Mouse (Mus musculus) colon, adult 2 months (tissue): ENCODE results near the gene Gm3618. TPM values are rescaled to one million over a fixed set of nuclear protein-coding genes. Genes with fewer than 3 reads are reported as not detected.

Experiments
- polyA plus RNA-seq: library from polyadenylated mRNA; depleted of rRNA; stranded (reverse); fragments of >200 nt; gene quantifications from 2 replicates; pipeline ENCODE4 v1.2.3, GENCODE M21; 2012; rRNA removed

Gene Gm3618
- polyA plus RNA-seq: not detected in 2 replicates

DNA sequence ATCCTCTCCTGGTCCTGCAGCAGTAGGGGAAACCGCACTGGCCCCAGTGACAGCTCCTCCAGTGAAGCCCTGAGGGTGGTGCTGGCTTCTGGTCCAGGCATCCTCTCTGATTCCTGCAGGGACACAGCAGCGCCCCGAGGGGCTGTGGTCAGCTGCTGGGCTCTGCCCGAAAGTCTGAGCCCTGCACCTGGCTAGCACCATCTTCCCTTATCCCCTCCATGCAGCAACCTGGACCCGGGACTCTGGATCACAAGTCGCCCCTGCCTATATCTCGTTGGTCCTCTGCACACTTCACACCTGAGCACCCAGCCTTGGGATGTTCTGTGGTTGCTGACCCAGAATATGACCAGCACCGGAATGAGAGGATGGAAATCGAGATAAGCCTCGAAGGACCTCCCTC lies at the start of gene Gm3618:
Gene Gm3618, minus strand, starts transcription at position 101 of the 400 bp plus-strand sequence.

DNA sequence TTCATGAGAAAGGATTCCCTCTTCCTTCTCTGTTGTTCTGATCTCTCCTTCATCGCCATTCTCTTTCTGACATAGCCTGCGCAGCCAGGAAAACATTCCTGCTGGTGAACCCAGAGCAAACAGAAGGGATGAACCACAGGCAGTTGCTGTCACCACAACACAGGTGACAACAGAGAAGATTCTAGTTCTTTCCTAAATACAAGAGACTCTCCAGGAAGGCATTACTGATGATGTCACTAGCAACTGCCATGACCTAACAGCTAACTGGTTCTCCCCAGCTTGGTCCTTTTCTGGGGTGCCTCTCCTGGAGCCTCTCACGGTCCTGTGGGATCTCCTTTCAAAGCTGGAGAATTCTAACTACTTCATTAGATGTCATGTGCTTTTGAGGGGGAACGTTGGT lies 46.7 kb upstream of the Gm3618 start, which contains the start of gene Gm16440:
Gene Gm16440, minus strand, starts transcription at position 101 of the 400 bp plus-strand sequence.

DNA sequence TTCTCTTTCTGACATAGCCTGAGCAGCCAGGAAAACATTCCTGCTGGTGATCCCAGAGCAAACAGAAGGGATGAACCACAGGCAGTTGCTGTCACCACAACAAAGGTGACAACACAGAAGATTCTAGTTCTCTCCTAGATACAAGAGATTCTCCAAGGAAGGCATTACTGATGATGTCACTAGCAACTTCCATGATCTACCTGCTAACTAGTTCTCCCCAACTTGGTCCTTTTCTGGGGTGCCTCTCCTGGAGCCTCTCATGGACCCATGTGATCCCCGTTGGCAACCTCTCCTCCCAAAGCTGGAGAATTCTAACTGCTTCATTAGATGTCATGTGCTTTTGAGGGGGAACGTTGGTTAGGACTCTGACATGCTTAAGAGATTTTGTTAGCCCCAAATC lies 38.7 kb downstream of the Gm3618 start, which contains the start of gene Gm21103:
Gene Gm21103, minus strand, starts transcription at position 101 of the 400 bp plus-strand sequence.

DNA sequence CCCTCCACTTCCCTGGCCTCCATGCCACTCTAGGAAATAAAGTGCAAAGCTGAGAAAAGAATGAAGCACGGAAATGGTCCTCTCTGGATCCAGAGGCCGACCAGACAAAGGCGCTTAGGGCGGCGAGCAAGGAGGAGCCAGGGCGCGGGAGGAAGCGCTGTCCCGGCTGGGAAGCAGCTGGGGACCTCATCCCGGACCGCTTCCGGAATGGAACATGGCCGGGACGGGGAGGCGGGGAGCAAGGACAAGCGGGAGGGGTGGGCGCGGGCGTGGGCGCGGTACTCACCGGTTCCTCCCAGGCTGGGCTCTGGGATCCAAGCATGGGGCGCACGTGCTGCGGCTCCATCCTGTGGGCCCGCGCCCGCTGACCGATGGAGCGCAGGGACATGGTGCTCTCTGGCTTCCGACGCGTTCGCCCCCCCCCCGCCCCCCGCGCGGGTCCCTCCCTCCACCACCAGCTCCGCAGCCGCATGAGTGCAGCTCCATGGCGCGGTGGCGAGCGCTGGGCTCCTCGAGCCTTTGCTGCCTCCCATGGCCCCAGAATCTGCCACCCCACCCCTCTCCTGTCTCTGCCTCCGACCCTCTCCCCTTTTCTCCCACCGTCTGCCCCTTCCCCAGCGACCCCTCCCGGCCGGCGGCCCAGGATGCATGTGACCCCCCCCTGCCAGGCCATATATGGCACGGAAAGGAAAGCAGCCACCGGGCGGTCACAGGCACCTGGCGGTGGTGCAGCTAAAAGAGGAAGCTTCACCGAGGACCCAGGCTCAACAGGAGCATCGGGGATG lies 56.4 kb downstream of the Gm3618 start, which contains the start of gene Gm3411:
Gene Gm3411, minus strand, starts transcription at position 320 of the 785 bp plus-strand sequence.

Other genes with a start within 250 kb of the Gm3618 start
- not detected in 2 replicates for gene Gm8206, start 249.7 kb downstream of the Gm3618 start, polyA plus RNA-seq
- gene Gm3468, start 235.0 kb downstream of the Gm3618 start, polyA plus RNA-seq: 0.13 and 0.14 TPM in 2 replicates
- not detected in 2 replicates for gene Gm3476, start 217.9 kb downstream of the Gm3618 start, polyA plus RNA-seq
- not detected in 2 replicates for gene Gm21560, start 124.4 kb downstream of the Gm3618 start, polyA plus RNA-seq
- gene Gm3411, start 56.4 kb downstream of the Gm3618 start, polyA plus RNA-seq: 0.37 TPM in 1 of 2 replicates, not detected in the other
- gene Gm21103, start 38.8 kb downstream of the Gm3618 start, polyA plus RNA-seq: not detected in 2 replicates
- gene Gm16440, start 46.6 kb upstream of the Gm3618 start, polyA plus RNA-seq: not detected in 2 replicates
- 0.06 and 0.21 TPM in 2 replicates for gene Gm3591, start 68.8 kb upstream of the Gm3618 start, polyA plus RNA-seq
- gene Gm3594, start 100.9 kb upstream of the Gm3618 start, polyA plus RNA-seq: not detected in 2 replicates
- not detected in 2 replicates for gene Gm8356, start 193.6 kb upstream of the Gm3618 start, polyA plus RNA-seq
- gene Gm3629, start 246.9 kb upstream of the Gm3618 start, polyA plus RNA-seq: not detected in 2 replicates